Mouse (Mus musculus) myocyte (in vitro differentiated cells): ENCODE results near the gene Btrc. TPM values are rescaled to one million over a fixed set of nuclear protein-coding genes. Genes with fewer than 3 reads are reported as not detected.

Experiments used
- H3K27me3 ChIP-seq: one replicate; pipeline ENCODE4 v1.6.1; 2011; ENCODE audit not compliant: control insufficient read depth, insufficient read depth, insufficient read length
- H3K36me3 ChIP-seq: one replicate; pipeline ENCODE4 v1.6.1; 2011; ENCODE audit not compliant: control insufficient read depth, insufficient read depth
- H3K4me2 ChIP-seq: one replicate; pipeline ENCODE4 v1.6.1; 2011; ENCODE audit warnings: low read depth, control low read depth
- H3K4me3 ChIP-seq: one replicate; pipeline ENCODE4 v1.5.1; 2011; ENCODE audit warnings: mild to moderate bottlenecking, control low read depth, moderate library complexity
- H3K79me2 ChIP-seq: one replicate; pipeline ENCODE4 v1.6.1; 2011; ENCODE audit not compliant: control insufficient read depth, insufficient read depth
- H3ac ChIP-seq: one replicate; pipeline ENCODE4 v1.6.1; 2011; ENCODE audit not compliant: control insufficient read depth, insufficient read length
- CEBPB ChIP-seq: IDR thresholded peaks from 2 replicates; pipeline ENCODE4 v1.6.1; 2011; ENCODE audit warnings: mild to moderate bottlenecking, moderate library complexity; ENCODE audit not compliant: poor library complexity, insufficient read depth, severe bottlenecking
- E2F4 ChIP-seq: IDR thresholded peaks from one replicate; pipeline ENCODE4 v1.6.1; 2011; ENCODE audit warnings: mild to moderate bottlenecking, control low read depth, moderate library complexity; ENCODE audit not compliant: insufficient read depth
- MAX ChIP-seq: IDR thresholded peaks from one replicate; pipeline ENCODE4 v1.6.1; 2011; ENCODE audit warnings: low read depth, mild to moderate bottlenecking, control low read depth
- MYOD1 ChIP-seq, 3 experiments: IDR thresholded peaks; one replicate each; pipeline ENCODE4 v1.6.1; 2011; ENCODE audit warnings: control low read depth in 2 of 3, low read depth in 2 of 3, mild to moderate bottlenecking in 2 of 3, moderate library complexity in 1 of 3; ENCODE audit not compliant: insufficient read length in 2 of 3, control insufficient read depth in 1 of 3
- MYOG ChIP-seq, 3 experiments: IDR thresholded peaks; one replicate each; pipeline ENCODE4 v1.6.1; 2011; ENCODE audit warnings: control low read depth in 2 of 3, low read depth in 2 of 3, mild to moderate bottlenecking in 2 of 3; ENCODE audit not compliant: insufficient read length in 2 of 3, control insufficient read depth in 1 of 3, insufficient read depth in 1 of 3
- POLR2A ChIP-seq: IDR thresholded peaks from one replicate; pipeline ENCODE4 v1.6.1; 2011; ENCODE audit warnings: low read depth, mild to moderate bottlenecking, control low read depth, moderate library complexity; ENCODE audit not compliant: insufficient read length
- POLR2AphosphoS2 ChIP-seq: IDR thresholded peaks from one replicate; pipeline ENCODE4 v1.6.1; 2011; ENCODE audit warnings: low read depth, control low read depth; ENCODE audit not compliant: insufficient read length
- REST ChIP-seq: IDR thresholded peaks from one replicate; pipeline ENCODE4 v1.6.1; 2011; ENCODE audit warnings: mild to moderate bottlenecking, control low read depth, moderate library complexity; ENCODE audit not compliant: insufficient read depth, insufficient read length
- SRF ChIP-seq: IDR thresholded peaks from one replicate; pipeline ENCODE4 v1.6.1; 2011; ENCODE audit warnings: low read depth; ENCODE audit not compliant: control insufficient read depth, insufficient read length
- TCF12 ChIP-seq: IDR thresholded peaks from one replicate; pipeline ENCODE4 v1.6.1; 2011; ENCODE audit warnings: mild to moderate bottlenecking, control low read depth; ENCODE audit not compliant: poor library complexity, insufficient read depth, severe bottlenecking
- TCF3 ChIP-seq: IDR thresholded peaks from one replicate; pipeline ENCODE4 v1.6.1; 2011; ENCODE audit warnings: low read depth, control low read depth; ENCODE audit not compliant: insufficient read length
- USF1 ChIP-seq: IDR thresholded peaks from one replicate; pipeline ENCODE4 v1.6.1; 2011; ENCODE audit warnings: low read depth, mild to moderate bottlenecking, control low read depth, moderate library complexity
- polyA plus RNA-seq: library from polyadenylated mRNA; unstranded; fragments of >200 nt; fragmentation: generic; extraction: Trizol; gene quantifications from one replicate; pipeline ENCODE4 v1.2.1, GENCODE M21; 2012; ENCODE audit warnings: missing spikeins

The Btrc gene
- polyA plus RNA-seq, 1 experiment = 17.0 TPM

DNA sequence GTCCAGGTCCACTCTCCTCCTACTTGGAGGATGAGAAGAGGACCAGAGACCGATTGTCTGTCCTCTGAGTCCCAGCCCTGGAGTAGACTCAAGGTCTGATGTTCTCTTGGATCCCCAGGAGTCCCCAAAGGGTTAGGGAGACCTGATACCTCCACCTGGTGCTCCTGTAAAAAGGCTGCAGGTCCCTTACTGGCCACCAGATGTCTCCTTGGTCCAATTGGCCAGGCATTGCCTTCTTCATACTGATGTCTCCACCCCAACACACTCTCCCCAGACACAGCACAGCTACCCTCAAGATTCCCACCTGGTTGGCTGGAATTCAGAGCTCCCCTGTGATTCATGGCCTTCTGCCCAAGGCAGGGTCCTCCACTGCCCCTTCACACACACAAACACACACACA lies 174.0 kb downstream of the Btrc start:
- H3ac ChIP-seq = no peak overlapping the region
- TF ChIP-seq POLR2AphosphoS2 (no peak), POLR2A (no peak), USF1 (no peak), TCF3 (no peak), TCF12 (no peak), MYOG (IDR thresholded peaks at IDR 0.05; ENCODE audit: control insufficient read depth in 1 of 3, insufficient read depth in 1 of 3, insufficient read length in 2 of 3, low read depth in 2 of 3) (no peak), REST (no peak), MYOD1 (IDR thresholded peaks at IDR 0.05; ENCODE audit: control insufficient read depth in 1 of 3, insufficient read length in 2 of 3, low read depth in 2 of 3) (no peak), CEBPB (no peak), SRF (no peak), MAX (no peak), E2F4 (no peak)
- no peaks in the 10 kb centered on the region for H3K79me2 ChIP-seq
- peaks cover 8% of the 10 kb centered on the region for H3K27me3 ChIP-seq
- no peak overlapping the region for H3K4me3 ChIP-seq
- H3K36me3 ChIP-seq = no peaks in the 10 kb centered on the region
- no peak overlapping the region for H3K4me2 ChIP-seq

DNA sequence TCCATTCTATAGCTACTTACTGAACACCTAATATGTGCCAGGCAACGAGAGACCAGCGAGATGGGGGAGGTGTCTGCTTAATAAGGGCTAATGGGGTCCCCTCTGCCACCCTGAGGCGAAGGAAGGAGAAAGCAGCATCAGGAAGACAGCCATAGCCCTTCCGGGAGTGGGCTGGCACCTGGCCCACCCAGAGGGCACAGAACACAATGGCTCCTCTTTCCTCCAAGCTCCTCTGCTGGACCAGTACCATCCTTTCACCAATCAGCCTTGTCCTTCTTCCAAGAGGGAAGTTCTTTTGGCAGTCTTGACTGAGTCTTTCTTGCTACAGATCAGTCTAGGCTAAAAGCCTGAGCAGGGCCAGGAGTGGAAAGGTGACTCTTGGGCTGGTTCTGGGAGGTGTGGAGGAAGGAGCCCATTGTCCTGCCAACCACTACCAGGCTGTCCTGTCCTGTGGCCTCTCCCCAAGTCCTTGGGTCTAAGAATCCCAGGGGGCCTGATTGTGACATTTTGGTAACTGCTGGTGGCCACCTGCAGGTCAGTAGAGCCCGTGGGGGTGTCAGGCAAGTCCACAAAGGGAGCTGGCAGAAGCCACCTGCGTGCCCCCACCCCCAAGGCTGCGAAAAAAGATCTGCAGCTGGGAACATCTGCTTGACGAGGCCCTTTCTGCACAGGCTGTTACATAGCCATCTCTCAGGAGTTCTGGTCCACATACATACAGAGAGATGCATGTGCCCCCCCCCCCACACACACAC lies 177.3 kb downstream of the Btrc start:
- H3ac ChIP-seq = no peak overlapping the region
- peaks cover 18% of the 10 kb centered on the region for H3K27me3 ChIP-seq
- H3K4me2 ChIP-seq = peak overlapping the region; percentile 45
- no peak overlapping the region for H3K4me3 ChIP-seq
- TF ChIP-seq MYOG (IDR thresholded peaks at IDR 0.05; ENCODE audit: control insufficient read depth in 1 of 3, insufficient read depth in 1 of 3, insufficient read length in 2 of 3, low read depth in 2 of 3) (no peak), TCF12 (no peak), MYOD1 (IDR thresholded peaks at IDR 0.05; ENCODE audit: control insufficient read depth in 1 of 3, insufficient read length in 2 of 3, low read depth in 2 of 3) (no peak), USF1 (no peak), REST (no peak), MAX (no peak), POLR2A (no peak)
- no peaks in the 10 kb centered on the region for H3K36me3 ChIP-seq
- no peaks in the 10 kb centered on the region for H3K79me2 ChIP-seq

DNA sequence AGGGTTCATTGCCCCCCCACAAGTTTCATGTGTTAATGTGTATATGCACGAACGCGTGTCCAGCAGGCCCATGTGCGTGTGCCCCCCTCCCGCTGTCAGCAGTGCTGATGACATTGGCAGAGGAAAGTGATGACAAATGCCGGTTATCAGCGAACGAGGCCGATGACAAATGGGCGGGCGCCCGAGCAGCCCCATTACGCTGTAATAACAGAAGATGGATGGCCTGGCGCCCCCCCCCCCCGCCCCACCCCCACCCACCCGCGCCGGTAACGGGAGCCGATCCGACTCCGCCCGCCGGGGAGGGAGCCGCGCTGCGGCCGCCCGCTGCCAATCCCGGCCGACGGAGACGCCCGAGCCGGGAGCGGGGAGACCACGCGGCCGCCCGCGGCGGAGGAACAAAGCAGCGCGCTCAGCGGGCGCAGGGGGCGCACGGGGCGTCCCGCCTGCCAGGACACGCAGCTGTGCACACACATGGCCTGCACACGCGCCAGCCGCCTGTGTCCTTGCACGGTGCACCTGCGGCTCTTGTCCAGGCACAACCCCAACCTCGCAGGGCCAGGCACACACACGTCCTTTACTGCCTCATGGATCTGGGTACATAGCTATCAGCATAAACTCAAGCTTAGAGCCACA lies 178.0 kb downstream of the Btrc start:
- Histone ChIP-seq H3K4me2 (peak overlapping the region; percentile 50), H3K36me3 (no peaks in the 10 kb centered on the region), H3K4me3 (no peak overlapping the region), H3K79me2 (no peaks in the 10 kb centered on the region), H3ac (no peak overlapping the region), H3K27me3 (peaks cover 18% of the 10 kb centered on the region)
- TF ChIP-seq MAX (no peak), MYOG (IDR thresholded peaks at IDR 0.05; ENCODE audit: control insufficient read depth in 1 of 3, insufficient read depth in 1 of 3, insufficient read length in 2 of 3, low read depth in 2 of 3) (peak in 2 of 3 experiments; percentile 78 to 91), TCF3 (peak; percentile 71), MYOD1 (IDR thresholded peaks at IDR 0.05; ENCODE audit: control insufficient read depth in 1 of 3, insufficient read length in 2 of 3, low read depth in 2 of 3) (peak in 2 of 3 experiments; percentile 66 to 75)

DNA sequence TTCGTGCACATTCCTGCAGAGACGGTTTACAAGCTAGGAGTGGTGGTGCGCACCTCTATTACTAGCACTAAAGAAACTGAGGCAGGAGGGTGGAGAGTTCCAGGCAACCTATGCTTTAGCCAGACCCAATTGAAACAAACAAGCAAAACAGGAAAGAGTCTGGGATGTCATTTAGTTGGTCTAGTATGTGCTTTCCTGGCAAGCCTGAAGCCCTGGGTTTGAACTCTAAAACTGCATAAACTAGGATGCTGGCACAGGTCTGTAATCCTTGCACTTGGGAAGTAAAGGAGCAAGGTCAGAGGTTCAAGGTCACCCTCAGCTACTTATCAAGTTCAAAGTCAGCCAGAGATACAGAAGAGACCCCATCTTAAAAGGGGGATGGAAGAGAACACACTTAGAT lies 178.5 kb downstream of the Btrc start:
- Histone ChIP-seq H3K27me3 (peaks cover 18% of the 10 kb centered on the region), H3K79me2 (no peaks in the 10 kb centered on the region), H3K36me3 (no peaks in the 10 kb centered on the region), H3ac (no peak overlapping the region), H3K4me2 (peak overlapping the region; percentile 50), H3K4me3 (no peak overlapping the region)
- TF ChIP-seq REST (no peak), MAX (no peak), MYOD1 (IDR thresholded peaks at IDR 0.05; ENCODE audit: control insufficient read depth in 1 of 3, insufficient read length in 2 of 3, low read depth in 2 of 3) (no peak), POLR2AphosphoS2 (no peak), USF1 (no peak), TCF12 (no peak), CEBPB (no peak), MYOG (IDR thresholded peaks at IDR 0.05; ENCODE audit: control insufficient read depth in 1 of 3, insufficient read depth in 1 of 3, insufficient read length in 2 of 3, low read depth in 2 of 3) (no peak), TCF3 (no peak), POLR2A (no peak), SRF (no peak), E2F4 (no peak)
